ENCODE assay signal across 8 mouse cellular contexts in genomic region chr8:71468916-71469315, GRCm38 (mm10). TPM values are rescaled to one million over a fixed set of nuclear protein-coding genes. Genes with fewer than 3 reads are reported as not detected.
A peak's percentile ranks its signal among the peaks of the same experiment; 100 is the strongest.
DNase-seq lines count a peak whose midpoint lies in the region; ATAC-seq lines count a peak whose summit lies in the region.

TSS of gene Dda1 (plus strand) at chr8:71469199.

- peak within 1 kb of the TSS; percentile 67 for H3K9ac ChIP-seq in intestine, embryonic 14.5 days (ENCODE audit: low read length)

- peak; percentile 87 for ATAC-seq in intestine, embryonic 14.5 days (replicated peaks; ENCODE audit: low FRiP score, low TSS enrichment, low read depth)

- intact Hi-C loops in left cerebral cortex, postnatal 14 days (cut with DNase I) = no loop called here

- peaks cover 14% of the 10 kb centered on the region for H3K4me1 ChIP-seq in intestine, embryonic 14.5 days (replicated peaks; ENCODE audit: control insufficient read depth, insufficient read depth, low read length)

- peaks cover 31% of the 10 kb centered on the region for H3K36me3 ChIP-seq in intestine, embryonic 14.5 days (ENCODE audit: control insufficient read depth, insufficient read depth, low read length)

- no peaks in the 10 kb centered on the region for H3K27me3 ChIP-seq in intestine, embryonic 14.5 days (replicated peaks; ENCODE audit: control insufficient read depth, insufficient read depth, low read length)

- peak within 1 kb of the TSS; percentile 80 for H3K4me3 ChIP-seq in intestine, embryonic 14.5 days (ENCODE audit: low read depth, low read length)

- WGBS in intestine, embryonic 14.5 days = 1% methylated on average over 51 of the region's 52 CpGs

- peak within 1 kb of the TSS; percentile 57; the same call in 1 of the 2 replicates for H3K27ac ChIP-seq in intestine, embryonic 14.5 days (ENCODE audit: low read depth)

- peak within 1 kb of the TSS; percentile 95 for H3K4me2 ChIP-seq in intestine, embryonic 14.5 days (ENCODE audit: low read length)

- peak; percentile 89 to 91 for DNase-seq in adrenal gland, adult 18-20 months (ENCODE audit: low spot score in 2 of 2)
- peak; percentile 100 for DNase-seq in embryo, embryonic 11 days
- peak; percentile 98 for DNase-seq in gastrocnemius, postnatal 25 days
- DNase-seq in intestine, embryonic 14.5 days (ENCODE audit: low spot score) = peak; percentile 93
- peak; percentile 98 to 99 for DNase-seq in left cerebral cortex, postnatal 14 days (ENCODE audit: low spot score in 2 of 2)
- peak; percentile 99 for DNase-seq in mesoderm, embryonic 11.5 days (ENCODE audit: low read depth, low spot score)
- DNase-seq in right cerebral cortex, postnatal 36 days (ENCODE audit: low spot score in 2 of 2) = peak; percentile 99
- DNase-seq in yolk sac, embryonic 10.5 days (ENCODE audit: low spot score) = peak; percentile 97

- no peaks in the 10 kb centered on the region for H3K9me3 ChIP-seq in intestine, embryonic 14.5 days (ENCODE audit: control insufficient read depth, low read length)

RNA-seq across cellular contexts. Expression of gene Dda1, which starts in this region (rescaled TPM):
- total RNA-seq in adrenal gland, adult 18-20 months (2021) = 10 to 100 TPM; 63.8 to 67.8 TPM
- 10 to 100 TPM; 23.9 to 24.9 TPM for total RNA-seq in gastrocnemius, postnatal 25 days (2021)
- 102 TPM in 2 replicates for polyA plus RNA-seq in intestine, embryonic 14.5 days (2014; fragmentation: Nextera tagmentation; extraction: Ambion mirVana)
- total RNA-seq in left cerebral cortex, postnatal 14 days (2021) = 100 to 1,000 TPM in 1 of 2 experiments, 10 to 100 TPM in 1; 96.0 to 106 TPM

Comparison
In these comparisons a context has a peak if more than half of its experiments do, and no peak if none do; other contexts are left out.
1. Peak in every context shown above with its lines: DNase-seq, ATAC-seq, H3K4me3 ChIP-seq and H3K27ac ChIP-seq.